Mouse (Mus musculus): ENCODE results near the gene Lcp1. TPM values are rescaled to one million over a fixed set of nuclear protein-coding genes. Genes with fewer than 3 reads are reported as not detected.

Gene Lcp1
- polyA plus RNA-seq, 2 experiments, result 13.5 to 34.2 TPM

DNA sequence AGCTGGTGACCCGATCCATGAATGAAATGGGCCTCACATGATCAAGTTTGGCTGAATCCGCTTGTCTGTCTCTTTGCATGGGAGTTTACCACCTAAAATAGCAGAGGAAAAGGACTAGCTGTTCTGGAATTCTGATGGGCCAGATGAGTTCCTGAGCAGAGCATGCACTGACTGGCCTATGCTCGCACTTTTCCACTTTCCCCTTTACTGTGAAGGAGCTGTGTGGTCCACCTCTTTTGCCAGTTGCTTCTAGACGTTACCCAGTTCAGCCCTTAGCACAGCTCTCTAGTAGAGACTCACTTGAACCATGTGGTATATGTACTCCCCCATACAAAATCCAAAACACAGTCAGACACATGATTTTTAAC is 105.7 kb downstream of the Lcp1 start:
- no peak for ATAC-seq (ENCODE audit: low FRiP score, low read depth)
- no peaks in the 10 kb centered on the region for H3K36me3 ChIP-seq (ENCODE audit: control insufficient read depth, insufficient read depth, low read length)
- no peak for TF ChIP-seq POLR2A (IDR thresholded peaks at IDR 0.05; ENCODE audit: borderline replicate concordance, extremely low read depth, insufficient read depth, insufficient read length)
- H3K4me3 ChIP-seq (replicated peaks; ENCODE audit: low read length), result no peak overlapping the region
- WGBS, result 82% methylated on average over 4 of the region's 4 CpGs
- H3K4me1 ChIP-seq (ENCODE audit: control insufficient read depth, insufficient read depth, low read length), result no peaks in the 10 kb centered on the region
- no peak overlapping the region for H3K4me2 ChIP-seq (replicated peaks; ENCODE audit: low read depth, low read length, severe bottlenecking)
- DNase-seq (ENCODE audit: low spot score), result no peak
- no peaks in the 10 kb centered on the region for H3K9me3 ChIP-seq (ENCODE audit: control insufficient read depth, low read length)
- H3K27ac ChIP-seq (replicated peaks; ENCODE audit: low read depth, low read length), result no peak overlapping the region
- H3K9ac ChIP-seq (ENCODE audit: low read depth, low read length, severe bottlenecking), result no peak overlapping the region
- no peaks in the 10 kb centered on the region for H3K27me3 ChIP-seq (ENCODE audit: control insufficient read depth, insufficient read depth, low read length)

GRCm38 (mm10) chr14:75237096-75237495 is 106.2 kb downstream of the Lcp1 start:
- ATAC-seq (ENCODE audit: low FRiP score, low read depth) (no peak), DNase-seq (ENCODE audit: low spot score) (no peak)
- Histone ChIP-seq H3K4me3 (replicated peaks; ENCODE audit: low read length) (no peak overlapping the region), H3K4me1 (ENCODE audit: control insufficient read depth, insufficient read depth, low read length) (no peaks in the 10 kb centered on the region), H3K9ac (ENCODE audit: low read depth, low read length, severe bottlenecking) (no peak overlapping the region), H3K4me2 (replicated peaks; ENCODE audit: low read depth, low read length, severe bottlenecking) (no peak overlapping the region), H3K36me3 (ENCODE audit: control insufficient read depth, insufficient read depth, low read length) (no peaks in the 10 kb centered on the region), H3K9me3 (ENCODE audit: control insufficient read depth, low read length) (no peaks in the 10 kb centered on the region), H3K27ac (replicated peaks; ENCODE audit: low read depth, low read length) (no peak overlapping the region), H3K27me3 (ENCODE audit: control insufficient read depth, insufficient read depth, low read length) (no peaks in the 10 kb centered on the region)
- WGBS, result 85% methylated on average over 8 of the region's 8 CpGs
- no peak for TF ChIP-seq POLR2A (IDR thresholded peaks at IDR 0.05; ENCODE audit: borderline replicate concordance, extremely low read depth, insufficient read depth, insufficient read length)

GRCm38 (mm10) chr14:75238054-75238692 is 107.3 kb downstream of the Lcp1 start:
- ATAC-seq (ENCODE audit: low FRiP score, low read depth) (no peak), DNase-seq (ENCODE audit: low spot score) (no peak)
- Histone ChIP-seq H3K4me2 (replicated peaks; ENCODE audit: low read depth, low read length, severe bottlenecking) (no peak overlapping the region), H3K9me3 (ENCODE audit: control insufficient read depth, low read length) (no peaks in the 10 kb centered on the region), H3K4me1 (ENCODE audit: control insufficient read depth, insufficient read depth, low read length) (no peaks in the 10 kb centered on the region), H3K4me3 (replicated peaks; ENCODE audit: low read length) (no peak overlapping the region), H3K27me3 (ENCODE audit: control insufficient read depth, insufficient read depth, low read length) (no peaks in the 10 kb centered on the region), H3K9ac (ENCODE audit: low read depth, low read length, severe bottlenecking) (no peak overlapping the region), H3K27ac (replicated peaks; ENCODE audit: low read depth, low read length) (no peak overlapping the region), H3K36me3 (ENCODE audit: control insufficient read depth, insufficient read depth, low read length) (no peaks in the 10 kb centered on the region)
- no peak for TF ChIP-seq POLR2A (IDR thresholded peaks at IDR 0.05; ENCODE audit: borderline replicate concordance, extremely low read depth, insufficient read depth, insufficient read length)
- 79% methylated on average over 6 of the region's 6 CpGs for WGBS

DNA sequence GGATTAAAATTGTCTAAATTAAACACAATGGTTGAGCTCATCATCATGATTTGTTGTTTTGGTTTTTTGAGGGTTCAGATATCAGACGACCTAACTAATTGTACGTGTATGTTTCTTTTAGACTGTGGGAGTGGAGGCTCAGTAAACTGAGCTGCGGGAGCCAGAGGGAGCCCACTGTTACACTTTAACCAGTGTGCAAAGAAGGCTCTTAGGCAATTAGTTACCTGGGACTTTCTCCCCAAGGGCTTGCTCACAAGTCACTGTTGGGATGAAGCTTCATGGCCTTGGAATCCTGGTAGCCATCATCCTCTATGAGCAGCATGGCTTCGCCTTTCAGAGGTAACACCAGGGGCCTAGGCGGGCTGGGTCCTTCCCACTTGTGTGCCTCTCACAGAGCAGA is 111.2 kb downstream of the Lcp1 start, which contains the start of gene Cpb2:
Gene Cpb2, plus strand, starts transcription at position 201 of the 400 bp plus-strand sequence.
- Histone ChIP-seq H3K4me3 (replicated peaks; ENCODE audit: low read length) (no peak within 1 kb of the TSS), H3K36me3 (ENCODE audit: control insufficient read depth, insufficient read depth, low read length) (no peaks in the 10 kb centered on the region), H3K9ac (ENCODE audit: low read depth, low read length, severe bottlenecking) (no peak within 1 kb of the TSS), H3K27ac (replicated peaks; ENCODE audit: low read depth, low read length) (no peak within 1 kb of the TSS), H3K4me1 (ENCODE audit: control insufficient read depth, insufficient read depth, low read length) (no peaks in the 10 kb centered on the region), H3K4me2 (replicated peaks; ENCODE audit: low read depth, low read length, severe bottlenecking) (no peak within 1 kb of the TSS), H3K9me3 (ENCODE audit: control insufficient read depth, low read length) (no peaks in the 10 kb centered on the region), H3K27me3 (ENCODE audit: control insufficient read depth, insufficient read depth, low read length) (no peaks in the 10 kb centered on the region)
- ATAC-seq (ENCODE audit: low FRiP score, low read depth) (no peak), DNase-seq (ENCODE audit: low spot score) (no peak)
- WGBS, result 88% methylated on average over 5 of the region's 5 CpGs
- TF ChIP-seq POLR2A (IDR thresholded peaks at IDR 0.05; ENCODE audit: borderline replicate concordance, extremely low read depth, insufficient read depth, insufficient read length), result no peak

DNA sequence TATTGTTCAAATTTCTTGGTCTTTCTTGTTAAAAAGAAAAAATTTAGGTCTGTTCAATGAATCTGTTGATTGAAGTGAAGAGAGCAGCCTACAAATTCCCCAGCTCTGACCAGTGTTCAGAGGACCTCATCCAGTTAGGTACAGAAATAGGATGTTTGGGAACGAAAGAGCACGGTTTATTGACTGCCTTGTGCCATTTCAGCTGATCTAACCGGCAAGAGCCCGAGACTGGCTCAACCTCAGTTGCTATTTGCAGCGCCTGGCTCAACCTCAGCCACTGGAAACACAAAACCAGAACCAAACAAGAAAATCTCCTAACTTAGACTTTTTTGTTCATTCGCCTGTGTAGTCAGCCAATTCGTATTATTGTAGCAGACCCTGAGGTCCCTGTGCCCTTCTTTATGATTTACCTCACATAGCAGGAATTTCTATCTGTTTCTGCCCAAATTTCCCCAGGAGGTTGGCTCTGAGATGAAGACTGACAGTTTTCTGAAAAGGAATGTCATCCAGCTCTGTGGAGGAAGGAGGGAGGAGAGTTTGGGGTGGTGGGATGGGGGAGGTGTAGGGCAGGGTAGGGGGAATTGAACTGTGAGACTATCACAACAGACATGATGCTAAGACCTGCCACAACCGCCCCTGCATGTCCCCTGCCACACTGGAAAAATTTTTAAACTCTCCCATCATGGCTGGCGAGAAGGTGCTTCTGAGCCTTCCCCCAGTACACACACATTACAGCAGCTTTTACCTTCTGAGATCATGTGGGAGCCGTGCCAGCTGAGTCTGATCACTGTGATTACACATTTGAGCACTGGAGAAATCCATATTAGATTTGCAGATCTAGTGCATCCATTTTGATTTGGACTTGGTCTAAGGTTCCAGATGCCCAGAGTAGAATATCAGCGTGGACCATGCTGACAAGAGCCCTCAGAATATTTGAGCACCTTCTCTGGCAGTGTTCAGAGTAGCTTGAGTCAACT is 115.4 kb downstream of the Lcp1 start:
- no peak for ATAC-seq (ENCODE audit: low FRiP score, low read depth)
- WGBS, result 65% methylated on average over 11 of the region's 11 CpGs

More for the DNA sequence above, 115.4 kb downstream of the Lcp1 start:
- no peak overlapping the region for H3K9ac ChIP-seq (ENCODE audit: low read depth, low read length, severe bottlenecking)
- H3K27me3 ChIP-seq (ENCODE audit: control insufficient read depth, insufficient read depth, low read length), result no peaks in the 10 kb centered on the region
- H3K4me2 ChIP-seq (replicated peaks; ENCODE audit: low read depth, low read length, severe bottlenecking), result no peak overlapping the region
- no peak overlapping the region for H3K4me3 ChIP-seq (replicated peaks; ENCODE audit: low read length)
- H3K9me3 ChIP-seq (ENCODE audit: control insufficient read depth, low read length), result no peaks in the 10 kb centered on the region
- H3K36me3 ChIP-seq (ENCODE audit: control insufficient read depth, insufficient read depth, low read length), result no peaks in the 10 kb centered on the region
- H3K4me1 ChIP-seq (ENCODE audit: control insufficient read depth, insufficient read depth, low read length), result no peaks in the 10 kb centered on the region
- H3K27ac ChIP-seq (replicated peaks; ENCODE audit: low read depth, low read length), result no peak overlapping the region
- TF ChIP-seq POLR2A (IDR thresholded peaks at IDR 0.05; ENCODE audit: borderline replicate concordance, extremely low read depth, insufficient read depth, insufficient read length), result no peak
- no peak for DNase-seq (ENCODE audit: low spot score)
